Mouse (Mus musculus) kidney, adult 2 months (tissue): ENCODE results near the gene Cers1. TPM values are rescaled to one million over a fixed set of nuclear protein-coding genes. Genes with fewer than 3 reads are reported as not detected.

Source experiments
- DNase-seq: peaks from one replicate; pipeline ENCODE4 v3.0.0; 2021
- H3K27ac ChIP-seq: fragments of 200-500 bp; 2 replicates; pipeline ENCODE4 v1.5.1; 2012; ENCODE audit warnings: low read depth, low read length, control low read depth, inconsistent platforms; ENCODE audit not compliant: insufficient read depth
- H3K27me3 ChIP-seq: fragments of 200-500 bp; replicated peaks from 2 replicates; pipeline ENCODE4 v1.6.1; 2012; ENCODE audit warnings: mild to moderate bottlenecking, moderate library complexity, low read length, inconsistent platforms; ENCODE audit not compliant: control insufficient read depth, insufficient read depth
- H3K36me3 ChIP-seq: fragments of 200-500 bp; 2 replicates; pipeline ENCODE4 v1.6.1; 2012; ENCODE audit warnings: mild to moderate bottlenecking, moderate library complexity, low read length, inconsistent platforms; ENCODE audit not compliant: control insufficient read depth, insufficient read depth
- H3K4me1 ChIP-seq: fragments of 200-500 bp; 2 replicates; pipeline ENCODE4 v1.6.1; 2011; ENCODE audit warnings: low read length; ENCODE audit not compliant: control insufficient read depth, insufficient read depth
- H3K4me3 ChIP-seq: fragments of 200-500 bp; 2 replicates; pipeline ENCODE4 v1.5.1; 2011; ENCODE audit warnings: mild to moderate bottlenecking, low read depth, low read length, control low read depth; ENCODE audit not compliant: insufficient read depth
- CTCF ChIP-seq: fragments of 200-500 bp; conservative IDR thresholded peaks from 2 replicates; pipeline ENCODE4 v1.5.1; 2011; ENCODE audit warnings: low read depth, mild to moderate bottlenecking, control low read depth, low read length, moderate library complexity, mixed read lengths; ENCODE audit not compliant: insufficient read depth, insufficient read length
- POLR2A ChIP-seq: fragments of 200-500 bp; IDR thresholded peaks from one replicate; pipeline ENCODE4 v1.6.1; 2011; ENCODE audit warnings: low read depth, low read length, control low read depth
- WGBS: fragments of 180-500 bp; shearing (Covaris S2); methylation state at CpG from one replicate; pipeline ENCODE4 v1.1.7; 2018; 5-methylcytosine and 5-hydroxymethylcytosine counted together
- polyA plus RNA-seq: library from polyadenylated mRNA; depleted of rRNA; stranded (reverse); fragments of >200 nt; gene quantifications from 2 replicates; pipeline ENCODE4 v1.2.3, GENCODE M21; 2012; rRNA removed

Cers1 gene
- polyA plus RNA-seq, 1 experiment, result 0.66 TPM

- no peak for DNase-seq
- H3K27me3 ChIP-seq, result peaks cover 7% of the 10 kb centered on the region
- WGBS, result 5% methylated on average over 35 of the region's 35 CpGs
- peaks cover 13% of the 10 kb centered on the region for H3K4me1 ChIP-seq
- no peak overlapping the region for H3K27ac ChIP-seq
- H3K4me3 ChIP-seq, result no peak overlapping the region
- H3K36me3 ChIP-seq, result no peaks in the 10 kb centered on the region
- TF ChIP-seq POLR2A (no peak), CTCF (no peak)
Measured at GRCm38 (mm10) chr8:70375212-70375859, 59.8 kb downstream of the Cers1 start.

GRCm38 (mm10) chr8:70376275-70376741 is 60.7 kb downstream of the Cers1 start:
- Histone ChIP-seq H3K4me1 (peaks cover 13% of the 10 kb centered on the region), H3K27ac (no peak overlapping the region), H3K4me3 (no peak overlapping the region), H3K27me3 (peaks cover 7% of the 10 kb centered on the region), H3K36me3 (no peaks in the 10 kb centered on the region)
- DNase-seq, result no peak
- whole genome bisulfite sequencing, result 4% methylated on average over 37 of the region's 37 CpGs
- TF ChIP-seq CTCF (no peak), POLR2A (no peak)

- no peaks in the 10 kb centered on the region for H3K36me3 ChIP-seq
- DNase-seq, result no peak
- peaks cover 9% of the 10 kb centered on the region for H3K4me1 ChIP-seq
- H3K27me3 ChIP-seq, result peaks cover 7% of the 10 kb centered on the region
- no peak overlapping the region for H3K27ac ChIP-seq
- no peak overlapping the region for H3K4me3 ChIP-seq
- no peak for TF ChIP-seq CTCF
- TF ChIP-seq POLR2A, result no peak
- WGBS, result 16% methylated on average over 15 of the region's 15 CpGs
Measured at GRCm38 (mm10) chr8:70377049-70377448, 61.5 kb downstream of the Cers1 start.

GRCm38 (mm10) chr8:70380069-70380468 is 64.5 kb downstream of the Cers1 start:
- Histone ChIP-seq H3K4me1 (no peaks in the 10 kb centered on the region), H3K27ac (no peak overlapping the region), H3K4me3 (no peak overlapping the region), H3K27me3 (peaks cover 1% of the 10 kb centered on the region; the same call in 1 of the 2 replicates), H3K36me3 (no peaks in the 10 kb centered on the region)
- no peak for TF ChIP-seq POLR2A
- DNase-seq, result no peak
- WGBS, result 81% methylated on average over 12 of the region's 12 CpGs

Other genes starting within 250 kb of the Cers1 start
- gene Tm6sf2, start 242.9 kb upstream of the Cers1 start, polyA plus RNA-seq, result 30.2 and 37.5 TPM in 2 replicates
- 0.05 and 0.08 TPM in 2 replicates for gene Hapln4, start 232.3 kb upstream of the Cers1 start, polyA plus RNA-seq
- 0.04 and 0.06 TPM in 2 replicates for gene Ncan, start 194.9 kb upstream of the Cers1 start, polyA plus RNA-seq
- gene Nr2c2ap, start 184.4 kb upstream of the Cers1 start, polyA plus RNA-seq, result 13.8 and 14.8 TPM in 2 replicates
- gene Rfxank, start 176.6 kb upstream of the Cers1 start, polyA plus RNA-seq, result 29.9 and 31.9 TPM in 2 replicates
- gene Borcs8, start 176.3 kb upstream of the Cers1 start, polyA plus RNA-seq, result 107 and 111 TPM in 2 replicates
- gene Mef2b, start 176.1 kb upstream of the Cers1 start, polyA plus RNA-seq, result 0.10 and 0.16 TPM in 2 replicates
- 85.2 and 115 TPM in 2 replicates for gene Tmem161a, start 143.4 kb upstream of the Cers1 start, polyA plus RNA-seq
- 129 and 132 TPM in 2 replicates for gene Slc25a42, start 103.5 kb upstream of the Cers1 start, polyA plus RNA-seq
- gene Sugp2, start 81.5 kb upstream of the Cers1 start, polyA plus RNA-seq, result 18.9 and 20.2 TPM in 2 replicates
- 14.2 and 14.4 TPM in 2 replicates for gene Armc6, start 81.3 kb upstream of the Cers1 start, polyA plus RNA-seq
- 22.4 and 23.7 TPM in 2 replicates for gene Homer3, start 32.9 kb upstream of the Cers1 start, polyA plus RNA-seq
- gene Ddx49, start 13.3 kb upstream of the Cers1 start, polyA plus RNA-seq, result 38.8 and 42.0 TPM in 2 replicates
- gene Cope, start 13.3 kb upstream of the Cers1 start, polyA plus RNA-seq, result 277 and 300 TPM in 2 replicates
- gene Gdf1, start 14.0 kb downstream of the Cers1 start, polyA plus RNA-seq, result 0.08 TPM in 1 of 2 replicates, not detected in the other
- gene Upf1, start 37.5 kb downstream of the Cers1 start, polyA plus RNA-seq, result 25.8 and 27.4 TPM in 2 replicates
- gene Comp, start 57.8 kb downstream of the Cers1 start, polyA plus RNA-seq, result 1.6 and 2.8 TPM in 2 replicates
- gene Crtc1, start 123.8 kb downstream of the Cers1 start, polyA plus RNA-seq, result 16.8 and 18.1 TPM in 2 replicates
- 20.2 and 29.7 TPM in 2 replicates for gene Klhl26, start 161.2 kb downstream of the Cers1 start, polyA plus RNA-seq
- 0.20 and 0.44 TPM in 2 replicates for gene Tmem59l, start 171.6 kb downstream of the Cers1 start, polyA plus RNA-seq
- gene Crlf1, start 177.4 kb downstream of the Cers1 start, polyA plus RNA-seq, result 2.6 TPM in 2 replicates
- 161 and 177 TPM in 2 replicates for gene Rex1bd, start 191.0 kb downstream of the Cers1 start, polyA plus RNA-seq
- 620 and 835 TPM in 2 replicates for gene Uba52, start 195.0 kb downstream of the Cers1 start, polyA plus RNA-seq
- 320 and 410 TPM in 2 replicates for gene Fkbp8, start 211.9 kb downstream of the Cers1 start, polyA plus RNA-seq
- 151 TPM in 2 replicates for gene Kxd1, start 212.2 kb downstream of the Cers1 start, polyA plus RNA-seq
- gene Ell, start 223.7 kb downstream of the Cers1 start, polyA plus RNA-seq, result 16.4 and 18.1 TPM in 2 replicates